Mouse (Mus musculus) c-Kit-positive CD71-negative TER-119-negative erythroid progenitor cells, embryonic 14.5 days (primary cell): Measurements from ENCODE around the gene Sh3bgr.

Experiments used
- DNase-seq: peaks from one replicate; pipeline ENCODE4 v3.0.0-alpha.2; 2013; ENCODE audit warnings: low read depth

The Sh3bgr gene

DNA sequence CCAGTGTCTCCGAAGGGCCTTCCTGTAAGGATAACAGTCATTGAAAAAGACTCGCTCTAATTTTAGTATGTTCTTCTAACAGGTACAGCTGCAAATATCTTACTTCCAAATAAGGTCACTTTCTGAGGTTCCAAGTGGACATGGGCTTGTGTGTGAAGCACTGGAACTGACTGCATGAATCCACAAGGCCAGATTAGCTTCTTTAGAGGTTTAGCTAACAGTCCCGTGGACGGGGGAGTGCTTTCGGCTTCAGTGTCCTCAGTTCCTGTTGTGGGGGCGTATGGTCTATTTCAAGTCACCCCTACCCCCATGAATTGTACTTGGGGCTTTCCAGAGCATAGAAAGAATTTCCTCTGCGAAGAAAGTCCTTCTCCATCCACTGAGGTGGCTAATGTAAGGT lies 10.6 kb downstream of the Sh3bgr start:
- DNase-seq = no peak

DNA sequence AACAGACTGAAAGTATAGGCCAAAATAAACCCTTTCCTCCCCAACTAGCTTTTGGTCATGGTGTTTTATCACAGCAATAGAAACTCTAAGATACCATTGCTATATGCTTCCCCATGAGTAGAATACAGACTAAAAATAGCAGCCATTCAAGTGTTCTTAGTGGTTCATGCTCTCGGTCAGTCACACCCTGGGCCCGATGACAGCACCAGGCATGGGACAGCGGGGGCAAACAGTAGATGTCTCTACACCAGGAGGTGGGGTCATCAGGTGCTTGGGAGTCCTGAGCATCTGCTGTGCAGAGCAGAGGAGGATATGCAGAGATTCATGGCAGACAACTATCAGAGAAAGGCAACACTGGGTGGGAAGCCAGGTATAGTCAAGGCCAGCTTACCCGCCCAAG lies 12.8 kb downstream of the Sh3bgr start:
- no peak for DNase-seq

DNA sequence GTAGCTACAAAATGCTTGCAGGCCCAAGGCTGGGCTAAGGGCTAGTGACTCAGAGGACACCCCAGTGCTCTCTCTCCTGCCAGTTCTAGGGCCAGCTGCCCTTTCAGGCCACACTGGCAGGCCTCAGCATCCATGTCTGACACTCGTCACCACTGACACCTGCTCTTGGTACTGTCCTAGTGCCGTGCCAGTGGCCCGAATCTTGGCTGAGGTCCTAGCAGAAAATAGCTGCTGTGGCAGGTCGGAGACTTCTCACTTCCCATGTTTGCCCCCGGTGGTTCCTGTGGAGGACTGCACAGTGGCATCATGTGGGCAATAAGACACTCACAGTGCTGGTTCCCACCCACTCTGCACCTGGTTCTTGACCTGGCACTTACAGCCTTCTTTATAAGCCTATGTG lies 21.2 kb downstream of the Sh3bgr start:
- DNase-seq = no peak

DNA sequence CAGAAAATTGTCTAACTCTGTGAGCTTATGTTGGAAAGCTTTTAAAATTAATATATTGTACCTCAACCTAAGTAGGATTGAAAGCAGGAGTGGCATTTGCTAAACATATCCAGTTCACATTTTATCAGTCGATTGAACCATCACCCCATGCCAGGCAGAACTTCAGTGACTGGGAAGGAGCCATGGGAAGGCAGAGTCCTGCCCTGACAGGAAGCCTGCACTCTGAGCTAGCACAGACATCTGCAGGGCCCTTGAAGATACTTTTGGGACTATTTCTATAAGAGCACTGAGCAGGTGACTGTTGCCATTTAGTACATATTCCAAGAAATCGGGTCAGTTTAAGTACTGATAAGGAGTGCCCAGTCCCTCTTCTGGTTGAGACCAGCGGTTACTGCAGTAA lies 21.7 kb downstream of the Sh3bgr start:
- no peak for DNase-seq

DNA sequence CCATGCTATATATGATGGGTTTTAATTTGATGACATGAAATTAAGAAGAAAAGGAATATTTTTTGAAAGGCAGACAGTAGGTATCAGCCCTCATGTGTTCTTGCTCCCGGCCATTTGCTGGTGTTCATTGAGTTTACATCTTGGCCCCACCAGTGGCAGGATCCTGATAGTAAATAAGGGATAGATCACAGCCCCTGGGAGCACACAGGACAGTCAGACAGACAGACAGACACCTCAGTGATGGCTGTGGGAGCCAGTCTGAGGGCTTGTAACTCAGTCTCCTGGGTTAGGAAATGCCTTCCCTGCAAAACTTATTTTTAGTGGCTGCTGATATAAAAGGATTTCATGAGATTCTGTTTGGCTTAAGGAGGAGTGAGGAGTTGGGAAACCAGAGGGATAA lies 22.2 kb downstream of the Sh3bgr start:
- no peak for DNase-seq

DNA sequence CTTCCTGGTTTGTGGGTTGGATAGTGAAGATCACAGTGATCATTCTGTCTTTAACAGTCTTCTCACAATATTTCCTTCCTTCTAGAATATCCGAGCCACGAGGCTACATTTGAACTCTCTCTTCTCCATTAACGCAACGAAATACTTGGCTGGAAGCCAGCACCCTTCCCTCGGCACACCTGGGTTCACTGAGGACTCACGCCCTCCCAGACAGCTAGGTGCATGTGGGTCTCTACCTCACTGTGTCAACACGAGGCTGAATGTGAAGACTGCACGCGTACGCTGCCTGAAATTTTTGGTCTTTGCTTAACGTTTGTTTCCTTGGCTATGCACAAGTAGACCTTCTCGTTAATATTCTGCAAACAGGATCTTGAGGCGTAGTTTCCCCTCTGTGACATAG lies 28.2 kb downstream of the Sh3bgr start:
- no peak for DNase-seq

DNA sequence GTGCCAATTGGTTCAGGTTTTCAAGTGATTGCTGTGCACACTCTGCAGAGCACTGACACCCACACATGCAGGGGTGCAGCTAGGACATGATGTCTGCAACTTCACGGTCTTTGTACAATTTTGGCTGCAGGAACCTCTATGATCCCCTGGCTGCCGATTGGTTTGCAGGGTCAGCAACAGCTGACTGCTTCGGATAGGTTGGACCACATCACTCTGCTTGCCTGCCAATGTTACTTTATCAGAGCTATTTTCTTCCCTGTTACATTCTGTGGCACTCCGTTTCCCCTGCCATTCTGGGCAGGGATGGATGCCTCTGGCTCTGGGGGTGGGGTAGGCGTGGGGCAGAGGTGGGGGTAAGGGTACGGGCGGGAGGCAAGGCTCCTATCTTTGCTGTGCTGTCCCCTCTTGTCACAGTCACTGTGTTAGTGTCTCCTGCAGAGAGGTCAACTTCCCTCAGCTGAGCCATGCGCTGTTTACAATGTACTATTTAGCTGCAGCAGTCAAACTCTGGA lies 28.9 kb downstream of the Sh3bgr start:
- no peak for DNase-seq

DNA sequence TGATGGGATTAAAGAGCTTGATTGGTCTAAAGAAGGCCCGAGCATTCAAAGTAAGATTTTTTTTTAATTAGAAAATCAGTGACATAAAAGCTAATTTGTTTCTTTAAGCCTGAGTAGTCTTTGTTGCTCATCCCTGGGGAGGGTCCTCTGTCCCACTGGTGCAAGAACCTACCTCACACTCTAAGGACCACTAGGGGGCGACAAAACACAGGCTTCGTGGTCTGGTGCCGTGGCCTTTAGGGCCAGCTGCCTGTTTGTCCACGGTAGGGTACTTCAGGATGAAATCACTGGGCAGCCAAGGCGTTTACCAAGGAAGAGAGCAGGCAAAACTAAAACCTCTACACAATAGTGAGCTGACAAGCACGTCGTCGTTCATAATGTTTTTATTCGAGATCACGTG lies 30.2 kb downstream of the Sh3bgr start:
- DNase-seq = peak; percentile 62

DNA sequence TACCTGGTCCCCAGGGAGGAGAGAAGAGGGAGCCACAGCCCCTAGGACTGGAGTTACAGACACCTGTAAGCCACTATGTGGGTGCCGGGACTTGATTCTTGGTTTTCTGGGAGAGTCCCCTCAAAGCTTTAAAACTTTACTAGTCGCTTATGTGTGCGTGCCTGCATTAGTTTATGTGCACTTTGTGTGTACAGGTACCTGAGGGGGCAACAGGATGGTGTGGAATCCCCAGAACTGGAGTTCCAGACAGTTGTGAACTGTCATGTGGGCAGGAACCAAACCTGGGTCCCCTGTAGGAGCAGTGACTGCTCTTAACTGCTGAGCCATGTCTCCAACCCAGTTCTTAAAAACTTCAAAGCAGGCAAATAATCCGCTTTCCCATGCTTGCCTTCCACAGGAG lies 31.0 kb downstream of the Sh3bgr start:
- no peak for DNase-seq

DNA sequence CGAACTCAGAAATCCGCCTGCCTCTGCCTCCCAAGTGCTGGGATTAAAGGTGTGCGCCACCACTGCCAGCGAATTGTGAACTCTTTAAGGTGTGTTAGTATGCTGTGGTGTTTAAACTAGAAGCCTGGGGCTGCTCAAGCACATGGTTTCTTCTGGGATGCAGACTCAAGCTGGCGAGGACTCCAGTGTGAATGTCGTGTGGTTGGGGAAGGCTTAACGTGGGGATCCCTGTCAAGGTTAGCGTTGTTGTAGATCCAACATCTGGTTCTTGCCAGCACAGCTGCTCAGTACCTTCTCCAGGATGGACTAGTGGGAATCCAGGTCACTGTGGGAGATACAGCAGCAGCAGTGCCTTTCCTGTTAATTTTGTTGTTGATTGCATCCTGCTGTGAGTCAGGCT lies 31.7 kb downstream of the Sh3bgr start:
- DNase-seq = no peak

DNA sequence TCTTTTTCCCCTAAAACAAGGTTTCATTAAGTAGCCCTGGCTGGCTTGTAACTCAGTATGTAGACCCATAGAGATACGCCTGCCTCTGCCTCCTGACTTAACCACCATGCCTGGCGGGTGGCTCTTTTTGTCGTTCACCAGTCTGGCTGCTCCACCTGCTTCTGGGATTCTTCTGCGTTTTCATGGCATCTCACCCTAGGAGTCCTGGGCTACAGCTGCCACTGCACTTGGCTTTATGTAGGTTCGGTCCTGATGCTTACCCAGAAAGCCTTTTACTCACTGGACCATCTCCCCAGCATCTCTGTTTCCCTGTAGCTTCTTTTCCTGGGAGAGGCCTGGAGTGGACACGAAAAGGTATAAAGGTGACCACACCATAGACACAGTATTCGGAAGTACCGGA lies 33.7 kb downstream of the Sh3bgr start:
- DNase-seq = no peak

DNA sequence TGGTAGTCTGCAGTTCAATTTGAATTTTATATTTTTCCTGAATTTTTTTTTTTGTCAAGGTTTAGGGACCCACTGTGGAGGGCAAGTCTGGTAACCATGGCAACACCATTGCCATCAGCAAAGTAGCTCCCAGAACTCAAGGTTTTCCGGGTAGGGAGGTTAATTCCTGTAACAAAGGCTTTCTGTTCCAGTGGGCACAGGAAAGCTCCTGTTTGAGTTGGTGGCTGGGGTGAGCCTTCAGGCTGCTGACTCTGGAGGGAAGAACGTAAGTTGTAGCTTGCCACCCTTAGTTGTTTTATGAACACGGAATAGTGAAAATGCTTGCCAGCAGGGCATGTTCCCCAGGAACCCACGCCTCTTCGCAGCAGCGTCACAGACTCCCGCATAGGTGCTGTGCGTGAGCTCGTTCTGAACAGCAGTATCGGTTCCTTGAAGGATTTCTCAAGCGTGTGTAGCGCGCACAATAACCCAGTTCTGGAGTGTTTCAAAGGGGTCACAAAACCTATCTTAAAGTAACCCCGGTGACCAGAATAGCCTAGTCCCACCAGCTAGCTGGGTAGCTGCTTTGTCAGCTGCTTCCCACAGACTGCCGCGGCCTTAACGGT lies 35.2 kb downstream of the Sh3bgr start, which contains the start of gene B3galt5:
TSS of gene B3galt5 (plus strand) at position 436 of the 605 bp plus-strand sequence.
- DNase-seq = no peak

DNA sequence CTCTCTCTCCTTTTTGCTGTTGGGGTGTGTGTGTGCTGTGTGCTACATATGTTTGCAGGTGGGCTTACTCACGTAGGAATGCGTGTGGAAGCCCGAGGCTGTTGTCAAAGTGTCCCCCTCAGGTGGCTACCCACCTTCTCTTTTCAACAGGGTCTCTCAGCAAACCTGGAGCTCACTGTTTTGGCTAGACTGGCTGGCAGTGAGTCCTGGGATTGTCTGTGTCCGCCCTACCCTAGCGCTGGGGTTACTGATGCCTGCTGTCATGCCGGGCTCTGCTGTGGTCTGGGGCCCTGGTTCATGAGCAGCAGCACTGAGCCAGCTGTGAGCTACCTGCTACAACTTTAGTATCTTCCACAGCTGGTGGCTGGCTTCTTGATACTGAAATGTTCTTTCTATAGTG lies 44.2 kb downstream of the Sh3bgr start:
- no peak for DNase-seq

DNA sequence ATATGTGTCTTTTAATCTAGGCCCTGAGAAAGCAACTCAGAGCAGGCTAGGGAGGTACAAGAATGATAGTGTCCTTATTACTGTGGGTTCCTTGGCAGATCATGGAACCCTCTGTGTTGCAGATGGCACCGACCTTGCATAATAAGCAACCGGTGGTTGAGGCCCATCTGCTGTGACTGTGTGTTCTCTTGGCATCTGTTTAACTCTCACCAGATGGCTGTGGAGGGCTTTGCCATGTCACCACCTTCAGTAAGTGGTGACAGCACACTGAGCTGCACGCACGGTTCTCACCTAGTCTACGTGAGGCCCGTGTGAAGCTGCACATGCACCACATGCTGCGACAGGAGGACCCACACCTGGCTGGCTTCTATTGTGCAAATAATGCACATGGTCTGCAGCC lies 49.4 kb downstream of the Sh3bgr start:
- DNase-seq = no peak

DNA sequence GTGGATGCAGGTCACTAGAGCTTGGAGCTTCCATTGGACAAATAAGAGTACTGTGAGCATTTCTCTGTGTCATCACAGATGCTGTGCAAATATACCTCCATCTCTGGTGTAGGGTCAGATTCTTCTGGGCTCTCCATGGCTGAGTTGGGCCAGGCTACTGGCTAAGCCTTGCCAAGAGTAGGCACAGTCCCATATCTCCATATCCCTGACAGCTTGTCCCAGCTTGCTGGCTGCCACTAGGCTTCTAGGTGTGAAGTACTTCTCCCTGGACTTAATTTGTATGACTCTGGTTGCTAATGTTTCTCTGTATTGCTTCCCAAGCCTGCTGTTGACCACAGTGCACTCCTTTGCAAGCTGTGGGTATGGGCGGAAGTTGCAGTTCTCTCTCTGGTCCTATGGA lies 51.9 kb downstream of the Sh3bgr start:
- no peak for DNase-seq

DNA sequence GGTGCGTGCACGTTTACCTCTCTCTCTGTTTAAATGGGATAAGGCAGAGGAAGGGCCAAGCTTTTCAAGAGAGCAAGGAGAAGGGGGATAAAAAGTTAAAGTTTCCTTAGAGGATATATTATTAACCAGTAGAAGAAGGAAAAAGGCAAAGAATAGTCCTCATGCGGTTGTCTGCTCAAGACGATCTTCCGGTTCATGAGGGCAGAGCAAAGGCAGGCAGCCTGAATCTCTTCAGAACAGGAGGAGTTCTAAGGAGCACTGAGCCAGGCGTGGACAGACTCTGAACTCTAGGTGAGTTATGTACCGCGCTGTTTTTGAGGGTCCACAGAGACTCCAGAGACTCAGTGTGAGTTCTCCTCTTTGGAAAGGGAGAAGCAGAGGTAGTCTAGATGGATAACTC lies 58.2 kb downstream of the Sh3bgr start:
- DNase-seq = no peak

DNA sequence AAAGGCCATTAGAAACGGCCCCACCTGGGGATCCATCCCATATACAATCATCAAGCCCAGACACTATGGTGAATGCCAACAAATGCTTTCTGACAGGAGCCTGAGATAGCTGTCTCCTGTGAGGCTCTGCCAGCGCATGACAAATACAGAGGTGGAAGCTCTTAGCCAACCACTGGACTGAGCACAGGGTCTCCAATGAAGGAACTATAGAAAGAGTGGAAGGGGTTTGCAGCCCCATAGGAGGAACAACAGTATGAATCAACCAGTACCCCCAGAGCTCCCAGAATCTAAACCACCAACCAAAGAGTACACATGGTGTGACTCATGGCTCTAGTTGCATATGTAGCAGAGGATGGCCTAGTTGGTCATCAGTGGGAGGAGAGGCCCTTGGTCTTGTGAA lies 71.5 kb downstream of the Sh3bgr start:
- DNase-seq = no peak

DNA sequence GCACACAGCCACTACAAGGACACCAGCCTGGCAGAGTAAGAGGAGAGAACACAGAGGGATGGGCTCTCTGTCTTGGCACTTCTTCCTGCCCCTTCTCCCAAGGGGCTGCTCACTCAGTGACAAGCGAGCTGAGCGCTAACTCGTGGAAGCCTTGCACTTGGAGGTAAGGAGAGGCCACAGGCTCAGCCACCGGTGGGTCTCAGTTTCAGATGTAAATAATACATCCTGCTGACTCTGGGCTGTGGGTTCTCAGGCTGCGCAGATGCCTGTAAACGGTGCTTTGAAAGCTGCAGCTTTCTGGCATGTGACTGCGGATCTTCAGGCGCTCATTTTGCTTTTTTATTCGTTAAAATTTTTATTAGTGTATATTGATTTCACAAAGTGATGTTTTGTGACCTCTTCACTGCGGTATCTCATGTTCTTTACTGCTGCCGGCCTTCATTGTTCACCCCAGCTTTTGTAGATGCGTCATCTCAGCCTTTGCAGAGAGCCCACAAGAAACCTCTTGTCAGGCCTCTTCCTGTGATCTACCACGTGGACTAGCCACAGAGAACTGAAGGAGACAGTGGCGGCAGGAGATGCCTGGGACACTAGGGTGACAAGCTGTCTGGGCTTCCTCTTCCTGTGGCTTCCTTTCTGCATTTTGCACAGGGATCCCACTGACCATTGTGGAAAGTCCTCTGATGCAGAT lies 72.8 kb downstream of the Sh3bgr start:
- peak; percentile 33 for DNase-seq

DNA sequence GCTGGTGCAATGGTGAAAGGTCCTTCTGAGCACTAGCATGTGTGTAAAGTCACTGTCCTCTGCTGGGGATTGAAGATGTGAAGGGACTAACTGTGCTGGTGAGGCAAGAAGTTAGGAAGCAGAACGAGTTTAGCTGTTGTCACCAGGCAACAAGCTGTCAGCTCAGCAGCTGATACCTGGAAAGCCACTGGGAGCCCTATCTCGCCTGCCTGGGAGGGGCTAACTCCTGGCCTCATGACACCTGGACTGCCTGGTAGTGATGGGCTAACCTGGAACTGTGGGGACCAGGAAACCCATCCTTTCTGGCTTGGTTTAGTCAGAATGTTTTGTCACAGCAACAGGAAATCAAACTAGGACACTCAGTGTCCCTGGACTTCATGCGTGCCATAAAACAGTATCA lies 76.3 kb downstream of the Sh3bgr start:
- no peak for DNase-seq
